Mouse (Mus musculus): ENCODE measurements at regions not wholly inside any gene's neighbourhood (a gene's known extent, or its start where the extent isn't known, plus 50 kb on each side); places are given as distances from the start of the nearest gene placed in this dataset.

- Histone ChIP-seq H3K36me3 (ENCODE audit: control insufficient read depth, insufficient read depth, low read length, poor library complexity, severe bottlenecking) (no peaks in the 10 kb centered on the region), H3K9me3 (ENCODE audit: control insufficient read depth, insufficient read depth, low read depth, low read length) (no peaks in the 10 kb centered on the region), H3K4me3 (ENCODE audit: insufficient read depth in 1 of 2, low read depth in 1 of 2, low read length in 2 of 2, poor library complexity in 1 of 2, severe bottlenecking in 1 of 2) (no peak overlapping the region), H3K4me1 (ENCODE audit: control insufficient read depth in 2 of 2, insufficient read depth in 2 of 2, low read length in 2 of 2, poor library complexity in 1 of 2) (no peaks in the 10 kb centered on the region), H3K9ac (ENCODE audit: insufficient read depth, low read depth, low read length, poor library complexity, severe bottlenecking) (no peak overlapping the region), H3K27ac (ENCODE audit: insufficient read depth, low read depth, low read length, poor library complexity, severe bottlenecking) (no peak overlapping the region)
- no peak for DNase-seq (ENCODE audit: low read depth, low spot score)
- in situ Hi-C loops (cut with MboI; ENCODE audit: low sequenced_read_pairs in 2 of 2, unreplicated experiment in 2 of 2): no loop called here
- TF ChIP-seq ZC3H11A (IDR thresholded peaks at IDR 0.05; ENCODE audit: borderline replicate concordance, low read depth, low read length) (no peak), CHD2 (IDR thresholded peaks at IDR 0.05; ENCODE audit: low read depth, low read length) (no peak), ZNF384 (IDR thresholded peaks at IDR 0.05; ENCODE audit: low read depth, low read length) (no peak)
Observed at GRCm38 (mm10) chr15:10830478-10830877, 116.1 kb upstream of the Rai14 start.

GRCm38 (mm10) chr15:10831106-10831505 lies 116.7 kb upstream of the Rai14 start:
- Histone ChIP-seq H3K27ac (ENCODE audit: insufficient read depth, low read depth, low read length, poor library complexity, severe bottlenecking) (no peak overlapping the region), H3K9ac (ENCODE audit: insufficient read depth, low read depth, low read length, poor library complexity, severe bottlenecking) (no peak overlapping the region), H3K4me1 (ENCODE audit: control insufficient read depth in 2 of 2, insufficient read depth in 2 of 2, low read length in 2 of 2, poor library complexity in 1 of 2) (no peaks in the 10 kb centered on the region), H3K36me3 (ENCODE audit: control insufficient read depth, insufficient read depth, low read length, poor library complexity, severe bottlenecking) (no peaks in the 10 kb centered on the region), H3K4me3 (ENCODE audit: insufficient read depth in 1 of 2, low read depth in 1 of 2, low read length in 2 of 2, poor library complexity in 1 of 2, severe bottlenecking in 1 of 2) (no peak overlapping the region), H3K9me3 (ENCODE audit: control insufficient read depth, insufficient read depth, low read depth, low read length) (no peaks in the 10 kb centered on the region)
- no peak for TF ChIP-seq ZC3H11A (IDR thresholded peaks at IDR 0.05; ENCODE audit: borderline replicate concordance, low read depth, low read length)
- no peak for TF ChIP-seq CHD2 (IDR thresholded peaks at IDR 0.05; ENCODE audit: low read depth, low read length)
- TF ChIP-seq MAFK (IDR thresholded peaks at IDR 0.05; ENCODE audit: insufficient read depth, low read depth, low read length): no peak
- TF ChIP-seq HCFC1 (IDR thresholded peaks at IDR 0.05; ENCODE audit: borderline replicate concordance, insufficient read depth, low read length): no peak
- no peak for TF ChIP-seq ZNF384 (IDR thresholded peaks at IDR 0.05; ENCODE audit: low read depth, low read length)
- DNase-seq (ENCODE audit: low read depth, low spot score): no peak
- in situ Hi-C loops (cut with MboI; ENCODE audit: low sequenced_read_pairs in 2 of 2, unreplicated experiment in 2 of 2): no loop called here

GRCm38 (mm10) chr15:10832331-10832730 lies 117.9 kb upstream of the Rai14 start:
- no peak for DNase-seq (ENCODE audit: low read depth, low spot score)
- in situ Hi-C loops (cut with MboI; ENCODE audit: low sequenced_read_pairs in 2 of 2, unreplicated experiment in 2 of 2): no loop called here
- Histone ChIP-seq H3K9ac (ENCODE audit: insufficient read depth, low read depth, low read length, poor library complexity, severe bottlenecking) (no peak overlapping the region), H3K4me1 (ENCODE audit: control insufficient read depth in 2 of 2, insufficient read depth in 2 of 2, low read length in 2 of 2, poor library complexity in 1 of 2) (no peaks in the 10 kb centered on the region), H3K27ac (ENCODE audit: insufficient read depth, low read depth, low read length, poor library complexity, severe bottlenecking) (no peak overlapping the region), H3K9me3 (ENCODE audit: control insufficient read depth, insufficient read depth, low read depth, low read length) (no peaks in the 10 kb centered on the region), H3K4me3 (ENCODE audit: insufficient read depth in 1 of 2, low read depth in 1 of 2, low read length in 2 of 2, poor library complexity in 1 of 2, severe bottlenecking in 1 of 2) (no peak overlapping the region), H3K36me3 (ENCODE audit: control insufficient read depth, insufficient read depth, low read length, poor library complexity, severe bottlenecking) (no peaks in the 10 kb centered on the region)
- TF ChIP-seq HCFC1 (IDR thresholded peaks at IDR 0.05; ENCODE audit: borderline replicate concordance, insufficient read depth, low read length) (no peak), MAFK (IDR thresholded peaks at IDR 0.05; ENCODE audit: insufficient read depth, low read depth, low read length) (no peak), ZNF384 (IDR thresholded peaks at IDR 0.05; ENCODE audit: low read depth, low read length) (no peak), CHD2 (IDR thresholded peaks at IDR 0.05; ENCODE audit: low read depth, low read length) (no peak), ZC3H11A (IDR thresholded peaks at IDR 0.05; ENCODE audit: borderline replicate concordance, low read depth, low read length) (no peak)

- no peak overlapping the region for H3K27ac ChIP-seq (ENCODE audit: insufficient read depth, low read depth, low read length, poor library complexity, severe bottlenecking)
- TF ChIP-seq ZNF384 (IDR thresholded peaks at IDR 0.05; ENCODE audit: low read depth, low read length) (no peak), MAFK (IDR thresholded peaks at IDR 0.05; ENCODE audit: insufficient read depth, low read depth, low read length) (no peak)
- no peaks in the 10 kb centered on the region for H3K4me1 ChIP-seq (ENCODE audit: control insufficient read depth in 2 of 2, insufficient read depth in 2 of 2, low read length in 2 of 2, poor library complexity in 1 of 2)
- H3K9me3 ChIP-seq (ENCODE audit: control insufficient read depth, insufficient read depth, low read depth, low read length): no peaks in the 10 kb centered on the region
- H3K36me3 ChIP-seq (ENCODE audit: control insufficient read depth, insufficient read depth, low read length, poor library complexity, severe bottlenecking): no peaks in the 10 kb centered on the region
- in situ Hi-C loops (cut with MboI; ENCODE audit: low sequenced_read_pairs in 2 of 2, unreplicated experiment in 2 of 2): no loop called here
- DNase-seq (ENCODE audit: low read depth, low spot score): no peak
- H3K4me3 ChIP-seq (ENCODE audit: insufficient read depth in 1 of 2, low read depth in 1 of 2, low read length in 2 of 2, poor library complexity in 1 of 2, severe bottlenecking in 1 of 2): no peak overlapping the region
- H3K9ac ChIP-seq (ENCODE audit: insufficient read depth, low read depth, low read length, poor library complexity, severe bottlenecking): no peak overlapping the region
Observed at GRCm38 (mm10) chr15:10833866-10834571, 118.1 kb upstream of the C1qtnf3 start.
